Mouse (Mus musculus) ES-E14 (cell line): ENCODE measurements around the gene Mast4.

Experiments used
- CHD2 ChIP-seq: IDR thresholded peaks from 2 replicates; pipeline ENCODE4 v1.6.1; 2014; ENCODE audit warnings: mild to moderate bottlenecking, low read depth, low read length, inconsistent platforms
- MAFK ChIP-seq: IDR thresholded peaks from 2 replicates; pipeline ENCODE4 v1.6.1; 2014; ENCODE audit warnings: mild to moderate bottlenecking, low read depth, low read length, inconsistent platforms; ENCODE audit not compliant: insufficient read depth
- ZC3H11A ChIP-seq: IDR thresholded peaks from 2 replicates; pipeline ENCODE4 v1.6.1; 2012; ENCODE audit warnings: low read depth, mild to moderate bottlenecking, inconsistent platforms, low read length, borderline replicate concordance

DNA sequence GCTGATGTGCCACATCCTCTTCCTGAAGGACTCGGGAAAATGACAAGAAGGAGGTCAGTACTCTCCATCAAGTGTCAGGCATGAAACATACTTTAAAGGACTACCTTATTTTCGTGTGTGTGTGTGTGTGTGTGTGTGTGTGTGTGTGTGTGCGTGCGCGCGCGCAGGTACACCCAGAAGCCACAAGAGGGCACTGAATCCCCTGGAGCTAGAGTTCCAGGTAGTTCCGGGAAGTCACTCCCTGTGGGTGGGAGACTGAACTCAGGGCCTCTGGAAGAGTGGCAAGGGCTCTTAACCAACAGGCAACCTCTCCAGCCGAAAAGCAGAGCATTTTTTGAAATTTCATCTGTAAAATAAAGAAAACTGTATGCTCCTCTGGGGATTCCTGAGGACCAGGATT lies 152.5 kb downstream of the Mast4 start:
- TF ChIP-seq ZC3H11A: no peak
- no peak for TF ChIP-seq MAFK
- no peak for TF ChIP-seq CHD2
